ENCODE assay signal across 28 mouse cellular contexts in genomic region chr4:59963405-59964344, GRCm38 (mm10). TPM values are rescaled to one million over a fixed set of nuclear protein-coding genes. Genes with fewer than 3 reads are reported as not detected.
DNase-seq lines count a peak whose midpoint lies in the region; ATAC-seq and TF ChIP-seq lines count a peak whose summit lies in the region.
"Had no signal": no experiment of that assay in that cellular context is flagged by ENCODE, and none has a peak within 500 bp of the region (broad histone marks: within the 10 kb centered on the region; RNA-seq: fewer than 3 reads in every experiment).

Gene Mup6, plus strand, starts transcription at chr4:59964294.

- peak; percentile 39 for DNase-seq in hindbrain, embryonic 10.5 days (ENCODE audit: low spot score)
- DNase-seq in ES-E14 (ENCODE audit: low read depth, low spot score) (peak; percentile 44), ZHBTc4 (ENCODE audit: low read depth, low spot score) (peak; percentile 93)
- DNase-seq: adrenal gland, adult 8-10 months; cerebellum, adult 11 months; cerebellum, adult 8-10 months; cerebellum, postnatal 25 days; forebrain, postnatal 0 days; gastrocnemius, postnatal 14 days; kidney, adult 2 months had no signal

- no peak within 1 kb of the TSS for H3K4me2 ChIP-seq in hindbrain, embryonic 16.5 days (ENCODE audit: low read length)
- H3K4me2 ChIP-seq: embryonic facial prominence, embryonic 12.5 days; heart, embryonic 12.5 days; hindbrain, embryonic 13.5 days; kidney, embryonic 15.5 days had no signal

- in situ Hi-C loops in ES-E14 (cut with MboI; ENCODE audit: low sequenced_read_pairs in 2 of 2, unreplicated experiment in 2 of 2) = no loop called here

- no peak within 1 kb of the TSS for H3K27ac ChIP-seq in hindbrain, embryonic 10.5 days
- H3K27ac ChIP-seq in hindbrain, embryonic 16.5 days (ENCODE audit: low read depth, low read length) = no peak within 1 kb of the TSS
- peak within 1 kb of the TSS; percentile 95 for H3K27ac ChIP-seq in ES-E14 (ENCODE audit: insufficient read depth, low read depth, low read length, poor library complexity, severe bottlenecking)
- H3K27ac ChIP-seq: embryonic facial prominence, embryonic 12.5 days; hindbrain, embryonic 13.5 days; kidney, embryonic 15.5 days had no signal

- no peaks in the 10 kb centered on the region for H3K36me3 ChIP-seq in hindbrain, embryonic 10.5 days
- H3K36me3 ChIP-seq in hindbrain, embryonic 16.5 days (ENCODE audit: control insufficient read depth, insufficient read depth, low read length) = no peaks in the 10 kb centered on the region
- no peaks in the 10 kb centered on the region for H3K36me3 ChIP-seq in E14TG2a.4 (ENCODE audit: insufficient read depth, low read length)
- H3K36me3 ChIP-seq in ES-E14 (ENCODE audit: control insufficient read depth, insufficient read depth, low read length, poor library complexity, severe bottlenecking) = no peaks in the 10 kb centered on the region
- H3K36me3 ChIP-seq: embryonic facial prominence, embryonic 12.5 days; G1E; heart, embryonic 12.5 days; hindbrain, embryonic 13.5 days; kidney, embryonic 15.5 days had no signal

- no peak within 1 kb of the TSS for H3K4me3 ChIP-seq in hindbrain, embryonic 10.5 days
- H3K4me3 ChIP-seq in hindbrain, embryonic 16.5 days (ENCODE audit: low read length) = no peak within 1 kb of the TSS
- H3K4me3 ChIP-seq in E14TG2a.4 (replicated peaks; ENCODE audit: low read length) (peak within 1 kb of the TSS; percentile 60), ES-E14 (ENCODE audit: insufficient read depth in 1 of 2, low read depth in 1 of 2, low read length in 2 of 2, poor library complexity in 1 of 2, severe bottlenecking in 1 of 2) (0 out of 4 replicates have a peak within 1 kb of the TSS, but pooled peaks of 1 of the 2 experiments have one; percentile 34)
- H3K4me3 ChIP-seq: embryonic facial prominence, embryonic 12.5 days; heart, embryonic 12.5 days; hindbrain, embryonic 13.5 days; kidney, embryonic 15.5 days had no signal

- no peaks in the 10 kb centered on the region for H3K9me3 ChIP-seq in hindbrain, embryonic 10.5 days
- no peaks in the 10 kb centered on the region for H3K9me3 ChIP-seq in hindbrain, embryonic 16.5 days (ENCODE audit: control insufficient read depth, low read length)
- H3K9me3 ChIP-seq in E14TG2a.4 (ENCODE audit: low read length) (no peaks in the 10 kb centered on the region), ES-E14 (ENCODE audit: control insufficient read depth, insufficient read depth, low read depth, low read length) (no peaks in the 10 kb centered on the region)
- H3K9me3 ChIP-seq: embryonic facial prominence, embryonic 12.5 days; G1E; heart, embryonic 12.5 days; hindbrain, embryonic 13.5 days; kidney, embryonic 15.5 days had no signal

- WGBS in hindbrain, embryonic 10.5 days = 22% methylated on average over 3 of the region's 3 CpGs
- 19% methylated on average over 3 of the region's 3 CpGs for WGBS in hindbrain, embryonic 16.5 days

- ATAC-seq in hindbrain, embryonic 16.5 days = no peak
- no peak for ATAC-seq in granulocyte monocyte progenitor cell, adult 5-6 weeks (replicated peaks; ENCODE audit: poor library complexity, severe bottlenecking)
- ATAC-seq in CD4-positive, CD25-positive, alpha-beta regulatory T cell, adult 4 months = no peak
- ATAC-seq: forebrain, postnatal 0 days; intestine, embryonic 16.5 days had no signal

- H3K27me3 ChIP-seq in hindbrain, embryonic 10.5 days (ENCODE audit: insufficient read depth, poor library complexity, severe bottlenecking) = no peaks in the 10 kb centered on the region
- no peaks in the 10 kb centered on the region for H3K27me3 ChIP-seq in hindbrain, embryonic 16.5 days (replicated peaks; ENCODE audit: control insufficient read depth, insufficient read depth, low read length)
- H3K27me3 ChIP-seq in E14TG2a.4 (ENCODE audit: insufficient read depth, low read length) = no peaks in the 10 kb centered on the region
- H3K27me3 ChIP-seq: embryonic facial prominence, embryonic 12.5 days; heart, embryonic 12.5 days; hindbrain, embryonic 13.5 days; kidney, embryonic 15.5 days had no signal

- TF ChIP-seq CTCF in E14TG2a.4 (conservative IDR thresholded peaks at IDR 0.05; ENCODE audit: low read length) = no peak

- no peak within 1 kb of the TSS for H3K9ac ChIP-seq in hindbrain, embryonic 16.5 days (ENCODE audit: low read depth, low read length)
- H3K9ac ChIP-seq in ES-E14 (ENCODE audit: insufficient read depth, low read depth, low read length, poor library complexity, severe bottlenecking) = peak within 1 kb of the TSS; percentile 51; the same call in 1 of the 2 replicates
- H3K9ac ChIP-seq: embryonic facial prominence, embryonic 12.5 days; forebrain, postnatal 0 days; heart, embryonic 12.5 days; hindbrain, embryonic 13.5 days; kidney, embryonic 15.5 days had no signal

- peaks cover 8% of the 10 kb centered on the region; the same call in 1 of the 2 replicates for H3K4me1 ChIP-seq in hindbrain, embryonic 10.5 days (replicated peaks)
- no peaks in the 10 kb centered on the region for H3K4me1 ChIP-seq in hindbrain, embryonic 16.5 days (ENCODE audit: control insufficient read depth, insufficient read depth, low read depth, low read length)
- H3K4me1 ChIP-seq in E14TG2a.4 (replicated peaks; ENCODE audit: low read depth, low read length) = peaks cover 25% of the 10 kb centered on the region
- peaks cover 4 to 16% of the 10 kb centered on the region in 2 experiments; a peak in 3 of 4 replicates for H3K4me1 ChIP-seq in ES-E14 (ENCODE audit: control insufficient read depth in 2 of 2, insufficient read depth in 2 of 2, low read length in 2 of 2, poor library complexity in 1 of 2)
- H3K4me1 ChIP-seq: embryonic facial prominence, embryonic 12.5 days; heart, embryonic 12.5 days; hindbrain, embryonic 13.5 days; kidney, embryonic 15.5 days had no signal

TF ChIP-seq in ES-E14, 5 proteins besides CTCF, POLR2A, EP300 and RAD21:
- TF ChIP-seq ZNF384 (IDR thresholded peaks at IDR 0.05; ENCODE audit: low read depth, low read length) = no peak
- TF ChIP-seq ZC3H11A (IDR thresholded peaks at IDR 0.05; ENCODE audit: borderline replicate concordance, low read depth, low read length) = 0 out of 2 replicates have a peak, but pooled peaks have one; percentile 9
- no peak for TF ChIP-seq HCFC1 (IDR thresholded peaks at IDR 0.05; ENCODE audit: borderline replicate concordance, insufficient read depth, low read length)
- TF ChIP-seq MAFK (IDR thresholded peaks at IDR 0.05; ENCODE audit: insufficient read depth, low read depth, low read length) = no peak; the same call in 1 of the 2 replicates
- TF ChIP-seq CHD2 (IDR thresholded peaks at IDR 0.05; ENCODE audit: low read depth, low read length) = no peak

RNA-seq across cellular contexts. Expression of gene Mup6, which starts in this region (rescaled TPM):
- polyA plus RNA-seq in hindbrain, embryonic 10.5 days (2016; fragmentation: Nextera tagmentation; extraction: Ambion mirVana) = 0.70 TPM in 1 of 2 replicates, not detected in the other
- 0.26 TPM in 1 of 2 replicates, not detected in the other for polyA plus RNA-seq in hindbrain, embryonic 16.5 days (2015; fragmentation: Nextera tagmentation; extraction: Ambion mirVana)
- 2.5 and 2.8 TPM in 2 replicates for total RNA-seq in ES-E14 (2012; rRNA removed)
- total RNA-seq in granulocyte monocyte progenitor cell, adult 5-6 weeks (2014; fragmentation: Nextera tagmentation) = not detected in 2 replicates
- not detected in 2 replicates for total RNA-seq in granulocyte monocyte progenitor cell, adult 5-6 weeks (2017)
- not detected for polyA plus RNA-seq in CD4-positive, CD25-positive, alpha-beta regulatory T cell, adult 4 months (2017; shearing (Covaris generic))
- total RNA-seq: adrenal gland, adult 8-10 months; adrenal gland, postnatal 4 days; forebrain, postnatal 0 days; G1E; gastrocnemius, adult 18-20 months; gastrocnemius, postnatal 14 days; heart, adult 8-10 months; heart, postnatal 25 days had no signal
- polyA plus RNA-seq: brain, embryonic 14.5 days; cortical plate, adult 2 months; embryonic facial prominence, embryonic 12.5 days; forebrain, embryonic 11.5 days; forebrain, postnatal 0 days; G1E; heart, embryonic 12.5 days; heart, embryonic 16.5 days; hindbrain, embryonic 13.5 days; intestine, embryonic 16.5 days; kidney, adult 2 months; kidney, embryonic 15.5 days had no signal

Comparison
In these comparisons a context has a peak if more than half of its experiments do, and no peak if none do; other contexts are left out.
1. Peak in DNase-seq in hindbrain, embryonic 10.5 days; RNA of the gene not detected or under 1 TPM.
2. DNase-seq: peak in every context shown above with its lines; median percentile 93 in ZHBTc4; 44 in ES-E14; 39 in hindbrain, embryonic 10.5 days.